Mouse (Mus musculus): ENCODE results near the gene Plekha8. TPM values are rescaled to one million over a fixed set of nuclear protein-coding genes. Genes with fewer than 3 reads are reported as not detected.

The Plekha8 gene
- polyA plus RNA-seq, 1 experiment from 2014 or later = 12.2 TPM

DNA sequence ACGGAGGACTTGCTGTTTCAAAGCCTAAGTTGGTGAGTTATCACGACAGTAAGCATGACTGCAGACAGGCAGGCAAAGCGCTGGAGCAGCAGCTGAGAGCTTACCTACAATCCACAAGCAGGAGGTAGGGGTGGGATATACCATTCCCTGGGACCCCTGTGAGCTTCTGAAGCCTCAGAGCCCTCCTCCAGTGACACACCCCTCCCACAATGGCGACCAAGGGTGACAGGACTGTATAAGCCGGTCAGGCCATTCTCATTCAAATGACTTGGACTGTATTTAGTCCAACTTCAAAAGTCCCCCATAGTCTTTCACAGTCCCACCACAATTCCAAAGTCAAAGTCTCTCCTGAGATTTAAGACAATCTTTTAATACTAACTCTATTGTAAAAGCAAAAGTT is 78.0 kb downstream of the Plekha8 start:
- no peak for ATAC-seq
- Histone ChIP-seq H3K4me1 (replicated peaks) (no peaks in the 10 kb centered on the region), H3K9ac (replicated peaks) (no peak overlapping the region), H3K27me3 (no peaks in the 10 kb centered on the region), H3K4me2 (replicated peaks) (no peak overlapping the region), H3K4me3 (replicated peaks) (no peak overlapping the region), H3K9me3 (no peaks in the 10 kb centered on the region), H3K27ac (no peak overlapping the region), H3K36me3 (no peaks in the 10 kb centered on the region)
- 47% methylated on average over 5 of the region's 5 CpGs for WGBS

DNA sequence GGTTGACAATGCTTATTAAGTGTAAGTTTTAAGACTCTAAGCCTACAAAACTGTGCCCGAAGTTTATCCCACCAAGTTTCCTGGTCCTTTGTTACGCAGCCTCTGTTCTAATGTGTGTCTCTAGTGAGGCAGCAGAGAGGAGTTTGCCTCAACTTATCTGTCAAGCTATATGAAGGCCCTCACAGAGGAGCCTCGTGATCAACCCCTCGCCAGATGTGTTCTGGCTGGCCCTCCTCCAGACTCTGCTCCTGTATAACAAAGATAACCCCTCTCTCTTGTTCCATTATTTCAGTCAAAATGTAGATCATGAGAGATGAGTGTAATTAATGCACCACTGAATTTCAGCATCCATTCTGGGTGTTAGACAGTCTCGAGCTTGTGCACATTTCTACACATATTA is 84.8 kb downstream of the Plekha8 start:
- no peak for ATAC-seq
- WGBS = 77% methylated on average over 5 of the region's 5 CpGs
- no peak overlapping the region for H3K4me3 ChIP-seq (replicated peaks)
- peaks cover 24% of the 10 kb centered on the region for H3K4me1 ChIP-seq (replicated peaks)
- no peaks in the 10 kb centered on the region for H3K36me3 ChIP-seq
- H3K27ac ChIP-seq = no peak overlapping the region
- no peak overlapping the region for H3K9ac ChIP-seq (replicated peaks)
- H3K27me3 ChIP-seq = peaks cover 8% of the 10 kb centered on the region; the same call in 1 of the 2 replicates
- no peak overlapping the region for H3K4me2 ChIP-seq (replicated peaks)
- H3K9me3 ChIP-seq = no peaks in the 10 kb centered on the region

DNA sequence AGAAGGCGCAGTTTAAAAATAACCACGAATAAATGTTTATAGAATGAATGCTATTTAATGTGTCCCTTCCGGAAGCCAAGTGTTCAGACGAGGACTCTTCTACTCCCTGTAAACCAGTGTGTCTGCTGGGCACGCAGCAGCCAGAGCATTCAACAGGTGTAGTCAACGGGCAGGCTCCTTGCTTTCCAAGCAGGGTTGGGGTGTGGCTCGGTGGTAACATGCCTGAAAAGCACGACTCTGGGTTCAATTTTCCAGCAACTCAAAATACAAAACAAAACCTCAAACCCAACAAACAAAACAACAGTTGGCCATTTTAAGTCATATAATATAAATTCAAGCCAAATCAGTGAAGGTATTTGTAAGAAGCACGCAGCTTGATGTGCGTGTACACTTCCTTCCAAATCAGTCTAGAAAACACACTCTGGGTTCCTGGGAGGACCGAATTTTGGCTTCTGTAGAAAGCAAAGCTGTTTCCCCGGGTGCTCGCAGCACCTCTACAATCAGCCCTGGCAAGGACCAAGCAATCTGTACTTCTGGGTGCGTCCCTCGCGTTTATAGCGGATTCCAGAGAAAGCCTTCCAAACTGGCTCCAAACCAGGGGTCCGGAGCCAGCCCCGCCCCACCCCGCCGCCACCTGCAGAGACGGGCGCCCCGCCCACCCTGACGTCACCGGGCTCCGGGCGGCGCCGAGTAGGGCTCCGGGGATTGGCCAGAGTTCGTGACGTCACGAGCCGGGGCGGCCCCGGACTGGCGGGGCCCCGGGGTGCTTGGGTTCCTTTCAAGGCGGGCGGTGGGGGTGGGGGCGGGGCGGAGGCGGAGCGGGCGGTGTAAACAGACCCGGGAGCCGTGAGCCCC is 86.2 kb downstream of the Plekha8 start, which contains the start of gene Mturn:
Gene Mturn, plus strand, starts transcription at position 734 of the 855 bp plus-strand sequence.
- WGBS = 4% methylated on average over 47 of the region's 48 CpGs
- peak within 1 kb of the TSS; percentile 80 for H3K27ac ChIP-seq

DNA sequence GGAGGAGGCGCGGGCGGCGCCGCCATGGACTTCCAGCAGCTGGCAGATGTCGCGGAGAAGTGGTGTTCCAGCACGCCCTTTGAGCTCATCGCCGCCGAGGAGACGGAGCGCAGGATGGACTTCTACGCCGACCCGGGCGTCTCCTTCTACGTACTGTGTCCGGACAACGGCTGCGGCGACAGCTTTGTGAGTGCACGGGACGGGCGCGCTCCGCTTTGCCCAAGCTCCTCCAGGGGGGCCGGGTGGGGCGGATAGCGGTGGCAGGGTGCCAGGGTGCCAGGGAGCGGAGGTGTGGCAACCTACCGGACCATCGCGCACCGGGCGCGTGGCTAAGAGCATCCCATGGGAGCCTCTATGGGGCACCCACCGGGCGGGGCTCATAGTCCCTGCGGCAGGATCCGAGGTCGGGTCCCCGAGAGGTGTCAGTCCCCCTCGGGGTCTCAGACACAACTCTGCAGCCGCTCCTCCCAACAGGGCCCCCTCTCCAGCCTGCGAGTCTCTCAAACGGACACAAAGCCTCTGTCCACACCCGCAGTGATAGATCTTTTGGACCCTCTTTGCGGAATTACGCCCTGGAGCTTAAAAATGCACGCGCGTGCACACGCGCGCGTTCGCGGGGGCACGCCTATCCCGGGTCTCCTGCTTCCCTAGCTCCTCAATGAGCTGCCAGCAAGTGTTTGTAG is 87.0 kb downstream of the Plekha8 start:
- ATAC-seq = peak; percentile 87
- Histone ChIP-seq H3K4me1 (replicated peaks) (peaks cover 35% of the 10 kb centered on the region), H3K27ac (peak overlapping the region; percentile 80), H3K4me3 (replicated peaks) (peak overlapping the region; percentile 94), H3K9me3 (no peaks in the 10 kb centered on the region), H3K36me3 (0 out of 2 replicates have a peak, but pooled peaks cover 2% of the 10 kb centered on the region), H3K27me3 (peaks cover 8% of the 10 kb centered on the region; the same call in 1 of the 2 replicates), H3K9ac (replicated peaks) (peak overlapping the region; percentile 89), H3K4me2 (replicated peaks) (peak overlapping the region; percentile 73)
- WGBS = under 1% methylated on average over 61 of the region's 61 CpGs

More for the DNA sequence above, 86.2 kb downstream of the Plekha8 start, which contains the start of gene Mturn:
- Histone ChIP-seq H3K36me3 (no peaks in the 10 kb centered on the region), H3K4me3 (replicated peaks) (peak within 1 kb of the TSS; percentile 94), H3K27me3 (peaks cover 8% of the 10 kb centered on the region; the same call in 1 of the 2 replicates), H3K9me3 (no peaks in the 10 kb centered on the region), H3K9ac (replicated peaks) (peak within 1 kb of the TSS; percentile 89), H3K4me2 (replicated peaks) (peak within 1 kb of the TSS; percentile 73), H3K4me1 (replicated peaks) (peaks cover 35% of the 10 kb centered on the region)
- ATAC-seq = peak; percentile 96

DNA sequence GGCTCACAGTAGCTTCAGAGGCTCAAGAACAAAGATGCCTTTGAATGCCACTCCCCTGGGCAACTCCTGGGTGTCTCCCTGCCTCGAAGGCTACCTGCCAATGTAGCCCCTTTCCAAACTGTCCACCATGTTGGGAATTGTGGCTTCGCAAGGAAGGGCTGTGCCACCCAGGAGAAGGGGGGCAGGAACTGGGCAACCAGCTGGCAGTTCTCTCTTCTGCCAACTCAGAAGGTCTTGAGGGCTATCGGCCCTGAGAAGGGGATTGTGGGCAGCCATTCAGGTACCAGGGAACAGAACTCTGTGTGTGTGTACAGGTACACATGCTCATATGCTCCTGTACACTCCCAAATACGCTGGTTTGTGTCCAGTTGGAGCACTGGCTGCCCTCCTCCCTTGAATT is 89.2 kb downstream of the Plekha8 start:
- H3K4me3 ChIP-seq (replicated peaks) = no peak overlapping the region
- WGBS = 90% methylated on average over 4 of the region's 4 CpGs
- H3K27ac ChIP-seq = no peak overlapping the region
- H3K4me1 ChIP-seq (replicated peaks) = peaks cover 35% of the 10 kb centered on the region
- ATAC-seq = no peak
- H3K9me3 ChIP-seq = no peaks in the 10 kb centered on the region
- no peak overlapping the region for H3K9ac ChIP-seq (replicated peaks)
- H3K4me2 ChIP-seq (replicated peaks) = 0 out of 2 replicates have a peak overlapping the region, but pooled peaks have one; percentile 11
- peaks cover 8% of the 10 kb centered on the region; the same call in 1 of the 2 replicates for H3K27me3 ChIP-seq
- peaks cover 12% of the 10 kb centered on the region for H3K36me3 ChIP-seq

DNA sequence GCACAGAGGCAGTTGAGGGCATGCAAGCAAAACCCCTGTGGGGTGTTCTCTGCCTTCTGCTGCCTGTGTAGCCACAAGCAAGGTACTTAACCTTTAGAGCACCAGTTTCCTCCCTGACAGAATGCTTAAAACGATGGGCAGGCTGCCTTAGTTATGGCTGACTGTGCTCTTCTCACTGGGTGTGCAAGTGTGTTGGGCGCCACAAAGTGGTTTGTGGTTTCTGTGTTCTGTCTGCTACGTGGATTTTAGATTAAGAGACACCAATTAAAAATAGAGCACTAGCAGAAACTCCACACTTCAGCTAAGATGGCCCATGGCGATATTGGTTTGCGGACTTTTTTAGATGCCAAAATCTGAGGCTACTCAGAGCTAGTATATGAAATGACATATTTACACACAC is 90.2 kb downstream of the Plekha8 start:
- 85% methylated on average over 5 of the region's 5 CpGs for WGBS
- no peak overlapping the region for H3K9ac ChIP-seq (replicated peaks)
- no peak for ATAC-seq

DNA sequence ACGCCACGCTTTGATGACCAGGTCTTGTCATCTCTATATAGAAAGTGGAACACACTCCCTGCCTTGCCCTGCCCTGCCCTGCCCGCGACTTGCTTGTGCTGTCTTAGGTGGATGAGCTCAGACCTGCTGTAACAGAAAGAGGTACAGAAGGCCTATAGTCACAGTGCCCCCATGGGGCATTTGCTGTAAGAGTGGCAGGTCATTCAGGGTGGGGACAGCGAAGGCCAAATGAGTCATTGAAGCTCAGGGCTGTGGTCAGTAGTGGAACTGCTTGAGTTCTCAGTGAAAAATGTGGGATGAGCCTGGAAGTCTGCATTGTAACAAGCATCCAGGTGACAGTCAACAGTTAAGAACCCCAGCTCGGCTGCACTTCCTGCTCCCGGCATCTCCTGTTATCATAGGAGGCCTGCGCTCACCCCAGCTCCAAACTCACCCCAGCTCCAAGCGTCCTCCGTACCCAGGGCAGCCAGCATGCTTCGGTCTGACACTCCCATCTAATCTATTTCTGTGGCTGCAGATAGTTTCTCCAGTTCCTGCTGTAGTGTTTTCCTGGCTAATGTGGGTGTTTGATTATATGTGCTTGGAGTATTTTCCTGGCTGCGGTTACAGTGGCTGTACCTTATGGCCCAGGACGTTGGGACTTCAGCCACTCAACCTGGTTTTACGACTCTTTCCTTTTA is 90.9 kb downstream of the Plekha8 start:
- no peak overlapping the region for H3K4me2 ChIP-seq (replicated peaks)
- H3K4me3 ChIP-seq (replicated peaks) = no peak overlapping the region
- no peak overlapping the region for H3K27ac ChIP-seq
- no peak for ATAC-seq
- 83% methylated on average over 14 of the region's 14 CpGs for WGBS
- H3K27me3 ChIP-seq = 0 out of 2 replicates have a peak, but pooled peaks cover 8% of the 10 kb centered on the region
- H3K9ac ChIP-seq (replicated peaks) = no peak overlapping the region
- H3K36me3 ChIP-seq = peaks cover 29% of the 10 kb centered on the region
- no peaks in the 10 kb centered on the region for H3K9me3 ChIP-seq
- peaks cover 32% of the 10 kb centered on the region for H3K4me1 ChIP-seq (replicated peaks)

More for the DNA sequence above, 90.2 kb downstream of the Plekha8 start:
- Histone ChIP-seq H3K4me3 (replicated peaks) (no peak overlapping the region), H3K4me1 (replicated peaks) (peaks cover 35% of the 10 kb centered on the region), H3K4me2 (replicated peaks) (no peak overlapping the region), H3K9me3 (no peaks in the 10 kb centered on the region), H3K36me3 (peaks cover 22% of the 10 kb centered on the region), H3K27ac (no peak overlapping the region), H3K27me3 (peaks cover 8% of the 10 kb centered on the region; the same call in 1 of the 2 replicates)

DNA sequence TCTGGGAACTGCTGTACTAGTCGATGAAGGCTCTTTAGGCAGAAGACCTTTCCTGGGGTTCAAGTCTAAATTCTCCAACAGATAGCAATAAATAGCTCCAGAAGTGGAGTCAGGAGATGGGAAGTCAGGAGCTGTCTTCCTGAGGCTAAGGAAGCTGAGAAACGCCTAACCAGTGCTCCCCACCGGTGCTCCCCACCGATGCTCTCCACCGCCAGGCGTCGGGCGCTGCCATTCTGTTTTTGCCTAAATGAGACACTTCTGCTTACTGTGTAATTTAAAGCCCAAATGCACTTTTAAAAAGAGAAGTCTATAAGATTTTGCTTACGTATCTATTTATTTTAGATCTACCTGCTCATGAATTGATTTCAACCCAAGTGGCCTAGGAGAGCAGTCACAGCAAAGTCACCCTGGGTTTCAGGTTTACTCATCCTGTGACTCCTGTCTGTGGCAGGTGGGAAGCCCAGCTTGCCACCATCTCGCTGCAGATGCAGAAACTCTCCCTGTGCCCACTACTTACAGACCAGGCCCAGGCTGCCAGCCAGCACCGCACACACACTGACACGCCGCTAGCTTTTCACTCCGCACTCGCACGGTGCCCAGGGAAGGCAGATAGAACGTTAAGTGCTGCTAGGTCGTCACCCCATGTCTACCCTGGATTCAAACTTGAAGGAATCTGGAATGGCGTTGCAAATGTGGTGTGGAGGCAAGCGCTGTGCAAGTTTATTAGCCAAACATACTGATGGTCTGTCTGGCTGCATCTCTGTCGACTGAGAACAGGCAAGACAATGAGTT is 92.2 kb downstream of the Plekha8 start:
- Histone ChIP-seq H3K27me3 (0 out of 2 replicates have a peak, but pooled peaks cover 8% of the 10 kb centered on the region), H3K27ac (no peak overlapping the region), H3K9me3 (no peaks in the 10 kb centered on the region), H3K4me3 (replicated peaks) (no peak overlapping the region), H3K9ac (replicated peaks) (no peak overlapping the region), H3K4me2 (replicated peaks) (no peak overlapping the region), H3K36me3 (peaks cover 42% of the 10 kb centered on the region), H3K4me1 (replicated peaks) (peaks cover 31% of the 10 kb centered on the region)
- 91% methylated on average over 21 of the region's 21 CpGs for WGBS
- no peak for ATAC-seq

DNA sequence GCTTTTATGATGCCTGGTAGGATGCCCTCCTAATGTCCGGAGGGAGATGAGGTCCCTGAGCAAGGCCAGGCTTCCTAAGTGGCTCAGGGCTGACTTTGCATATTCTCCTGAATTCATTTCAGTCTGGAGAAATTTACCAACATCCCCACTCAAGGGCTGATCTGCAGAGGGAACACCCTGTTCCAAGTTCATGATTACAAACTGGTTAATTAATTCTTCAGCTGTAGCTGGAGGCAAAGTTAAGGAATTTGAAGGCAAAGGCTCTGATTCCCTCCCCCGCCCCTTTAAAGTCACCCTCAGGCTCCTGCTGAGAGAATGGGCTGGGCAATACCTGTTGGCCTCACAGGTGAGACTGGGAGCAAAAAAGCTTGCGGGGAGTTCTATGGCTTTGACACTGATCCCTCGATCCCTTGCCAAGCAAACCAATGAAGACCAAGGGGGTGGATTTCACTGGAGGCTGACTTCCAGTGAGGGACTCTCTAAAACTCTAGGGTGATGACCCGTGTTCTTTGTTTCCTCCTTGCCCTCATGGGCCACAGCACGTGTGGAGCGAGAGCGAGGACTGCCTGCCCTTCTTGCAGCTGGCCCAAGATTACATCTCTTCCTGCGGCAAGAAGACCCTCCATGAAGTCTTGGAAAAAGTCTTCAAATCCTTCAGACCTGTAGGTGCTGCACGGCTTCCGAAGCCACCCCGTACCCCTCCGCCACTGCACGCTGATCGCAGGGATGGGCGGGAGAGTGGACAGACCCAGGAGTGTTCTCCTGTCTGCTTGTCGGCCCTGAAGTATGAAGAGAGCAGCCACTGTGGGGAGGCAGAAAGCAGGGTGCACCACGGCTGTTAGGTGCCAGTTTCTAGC is 93.8 kb downstream of the Plekha8 start:
- Histone ChIP-seq H3K36me3 (peaks cover 52% of the 10 kb centered on the region), H3K9ac (replicated peaks) (no peak overlapping the region), H3K27me3 (0 out of 2 replicates have a peak, but pooled peaks cover 3% of the 10 kb centered on the region), H3K4me3 (replicated peaks) (no peak overlapping the region), H3K4me2 (replicated peaks) (no peak overlapping the region), H3K4me1 (replicated peaks) (peaks cover 16% of the 10 kb centered on the region), H3K9me3 (no peaks in the 10 kb centered on the region), H3K27ac (no peak overlapping the region)
- ATAC-seq = no peak
- WGBS = 85% methylated on average over 18 of the region's 18 CpGs

DNA sequence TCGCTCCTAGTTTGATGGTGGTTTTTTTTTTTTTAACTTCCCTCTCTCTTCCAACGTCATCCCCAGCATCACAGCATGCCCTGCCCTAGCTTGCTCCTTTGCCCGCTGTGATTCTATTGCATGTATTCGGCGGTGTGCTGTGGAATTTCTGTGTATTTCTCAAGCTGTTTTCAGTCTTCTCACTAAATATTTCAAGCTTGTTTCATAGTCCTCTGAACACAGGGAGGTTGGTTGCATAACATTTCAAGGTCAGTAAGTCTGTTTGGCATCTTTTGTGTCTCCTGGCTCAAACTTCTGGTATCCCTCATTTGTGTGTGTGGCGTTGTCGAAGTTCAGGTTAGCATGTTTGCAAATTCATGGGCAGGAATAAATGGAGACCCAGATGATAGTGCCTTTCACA is 94.8 kb downstream of the Plekha8 start:
- Histone ChIP-seq H3K36me3 (peaks cover 61% of the 10 kb centered on the region), H3K4me3 (replicated peaks) (no peak overlapping the region), H3K4me2 (replicated peaks) (no peak overlapping the region), H3K9ac (replicated peaks) (no peak overlapping the region), H3K4me1 (replicated peaks) (peaks cover 11% of the 10 kb centered on the region), H3K9me3 (no peaks in the 10 kb centered on the region), H3K27me3 (no peaks in the 10 kb centered on the region), H3K27ac (no peak overlapping the region)
- WGBS = 90% methylated on average over 7 of the region's 7 CpGs
- no peak for ATAC-seq

All from midbrain, embryonic 13.5 days (tissue).